Mouse (Mus musculus) kidney, adult 2 months (tissue): ENCODE measurements around the gene Afmid.

ENCODE experiments used
- CTCF ChIP-seq: fragments of 200-500 bp; conservative IDR thresholded peaks from 2 replicates; pipeline ENCODE4 v1.5.1; 2011; ENCODE audit warnings: low read depth, mild to moderate bottlenecking, control low read depth, low read length, moderate library complexity, mixed read lengths; ENCODE audit not compliant: insufficient read depth, insufficient read length
- POLR2A ChIP-seq: fragments of 200-500 bp; IDR thresholded peaks from one replicate; pipeline ENCODE4 v1.6.1; 2011; ENCODE audit warnings: low read depth, low read length, control low read depth

GRCm38 (mm10) chr11:117879676-117880075 lies 54.0 kb downstream of the Afmid start:
- TF ChIP-seq POLR2A: no peak
- no peak for TF ChIP-seq CTCF
